Mouse (Mus musculus) MEL (cell line): Measurements from ENCODE around the gene Arl8a. TPM values are rescaled to one million over a fixed set of nuclear protein-coding genes. Genes with fewer than 3 reads are reported as not detected.

Experiments used
- DNase-seq: peaks from one replicate; pipeline ENCODE4 v3.0.0; 2011; ENCODE audit warnings: low read depth, low spot score
- H3K27ac ChIP-seq: 2 replicates; pipeline ENCODE4 v1.5.1; 2012; ENCODE audit warnings: low read depth, mild to moderate bottlenecking, control low read depth, low read length, moderate library complexity; ENCODE audit not compliant: control insufficient read depth
- H3K27me3 ChIP-seq, 2 experiments: fragments of 150-350 bp in 1 of 2; sonication (generic) in 1 of 2; 2 replicates each; pipeline ENCODE4 v1.6.1; 2012; ENCODE audit warnings: low read length in 2 of 2, mild to moderate bottlenecking in 2 of 2, improper control_type of control experiment in 1 of 2, moderate library complexity in 1 of 2; ENCODE audit not compliant: insufficient read depth in 2 of 2, control insufficient read depth in 1 of 2
- H3K36me3 ChIP-seq, 2 experiments: 2 replicates each; pipeline ENCODE4 v1.6.1; 2012 to 2014; ENCODE audit warnings: low read length in 2 of 2, improper control_type of control experiment in 1 of 2, inconsistent platforms in 1 of 2, mild to moderate bottlenecking in 1 of 2; ENCODE audit not compliant: insufficient read depth in 2 of 2, control insufficient read depth in 1 of 2
- H3K4me1 ChIP-seq, 2 experiments: fragments of 150-350 bp in 1 of 2; sonication (generic) in 1 of 2; 2 replicates each; pipeline ENCODE4 v1.6.1; 2012; ENCODE audit warnings: low read length in 2 of 2, improper control_type of control experiment in 1 of 2, mild to moderate bottlenecking in 1 of 2; ENCODE audit not compliant: insufficient read depth in 2 of 2, control insufficient read depth in 1 of 2
- H3K4me3 ChIP-seq, 2 experiments: fragments of 150-350 bp in 1 of 2; sonication (generic) in 1 of 2; 2 replicates each; pipeline ENCODE4 v1.5.1; 2012; ENCODE audit warnings: low read depth in 2 of 2, low read length in 2 of 2, mild to moderate bottlenecking in 2 of 2, moderate library complexity in 2 of 2, control low read depth in 1 of 2, improper control_type of control experiment in 1 of 2; ENCODE audit not compliant: control insufficient read depth in 1 of 2, insufficient read depth in 1 of 2
- H3K79me2 ChIP-seq: 2 replicates; pipeline ENCODE4 v1.6.1; 2012; ENCODE audit warnings: mild to moderate bottlenecking, low read length, moderate library complexity; ENCODE audit not compliant: control insufficient read depth, poor library complexity, insufficient read depth
- H3K9ac ChIP-seq: 2 replicates; pipeline ENCODE4 v1.6.1; 2012; ENCODE audit warnings: low read depth, mild to moderate bottlenecking, control low read depth, low read length, moderate library complexity; ENCODE audit not compliant: control insufficient read depth, poor library complexity, severe bottlenecking
- H3K9me3 ChIP-seq: fragments of 150-350 bp; sonication (generic); replicated peaks from 2 replicates; pipeline ENCODE4 v1.6.1; 2012; ENCODE audit warnings: mild to moderate bottlenecking, low read length, improper control_type of control experiment, moderate library complexity; ENCODE audit not compliant: insufficient read depth
- JUND ChIP-seq: IDR thresholded peaks from 2 replicates; pipeline ENCODE4 v1.6.1; 2011; ENCODE audit warnings: low read depth, mild to moderate bottlenecking, improper control_type of control experiment, low read length
- MAX ChIP-seq: IDR thresholded peaks from 2 replicates; pipeline ENCODE4 v1.6.1; 2011; ENCODE audit warnings: low read length, improper control_type of control experiment
- MEF2A ChIP-seq: IDR thresholded peaks from 2 replicates; pipeline ENCODE4 v1.6.1; 2014; ENCODE audit warnings: low read depth, mild to moderate bottlenecking, inconsistent platforms, low read length, improper control_type of control experiment; ENCODE audit not compliant: poor library complexity, insufficient replicate concordance, severe bottlenecking; ENCODE audit errors: extremely low read depth
- POLR2A ChIP-seq, 2 experiments: IDR thresholded peaks; 2 replicates each; pipeline ENCODE4 v1.6.1; 2011 to 2012; ENCODE audit warnings: low read length in 2 of 2, mild to moderate bottlenecking in 2 of 2, control low read depth in 1 of 2, improper control_type of control experiment in 1 of 2, low read depth in 1 of 2, moderate library complexity in 1 of 2; ENCODE audit not compliant: control insufficient read depth in 1 of 2, insufficient read depth in 1 of 2, poor library complexity in 1 of 2
- TAL1 ChIP-seq: IDR thresholded peaks from 2 replicates; pipeline ENCODE4 v1.6.1; 2012; ENCODE audit warnings: mild to moderate bottlenecking, inconsistent platforms, low read length, moderate library complexity, mixed read lengths
- TBP ChIP-seq: IDR thresholded peaks from 2 replicates; pipeline ENCODE4 v1.8.0; 2011; ENCODE audit warnings: low read depth, low read length, improper control_type of control experiment
- USF1 ChIP-seq: IDR thresholded peaks from 2 replicates; pipeline ENCODE4 v1.6.1; 2014; ENCODE audit warnings: low read depth, mild to moderate bottlenecking, inconsistent platforms, low read length, improper control_type of control experiment, moderate library complexity
- ZNF384 ChIP-seq: IDR thresholded peaks from 2 replicates; pipeline ENCODE4 v1.6.1; 2012; ENCODE audit warnings: low read depth, mild to moderate bottlenecking, inconsistent platforms, low read length, improper control_type of control experiment
- polyA plus RNA-seq, 2 experiments: library from polyadenylated mRNA; stranded (reverse) in 1 of 2; unstranded in 1 of 2; fragments of >175 nt in 1 of 2; fragments of >200 nt in 1 of 2; gene quantifications; 2 replicates each; pipeline versions ENCODE4 v1.2.1 to v1.2.4; 2012; ENCODE audit warnings: low replicate concordance in 2 of 2, low read depth in 1 of 2; ENCODE audit not compliant: insufficient read length in 2 of 2, insufficient read depth in 1 of 2, missing spikeins in 1 of 2
- total RNA-seq: library from RNA; depleted of rRNA; stranded (reverse); fragments of 300-350 nt; gene quantifications from 2 replicates; pipeline ENCODE4 v1.2.3, GENCODE M21; 2012

The Arl8a gene
- total and polyA plus RNA-seq, 3 experiments = 8.0 to 47.7 TPM; not detected in 1

- H3K9ac ChIP-seq = no peak overlapping the region
- H3K36me3 ChIP-seq = peaks cover 2 to 9% of the 10 kb centered on the region in 2 experiments; a peak in 3 of 4 replicates
- no peak overlapping the region for H3K4me3 ChIP-seq
- peaks cover 0 to 19% of the 10 kb centered on the region in 2 experiments; a peak in 3 of 4 replicates for H3K4me1 ChIP-seq
- H3K27me3 ChIP-seq = no peaks in the 10 kb centered on the region
- DNase-seq = no peak
- no peak overlapping the region for H3K27ac ChIP-seq
- TF ChIP-seq USF1 (no peak), MAX (no peak), JUND (no peak), ZNF384 (no peak), TBP (no peak), MEF2A (no peak)
- H3K9me3 ChIP-seq = no peaks in the 10 kb centered on the region
- H3K79me2 ChIP-seq = peaks cover 3% of the 10 kb centered on the region; the same call in 1 of the 2 replicates
Measured at GRCm38 (mm10) chr1:135126443-135127027, 20.1 kb upstream of the Arl8a start.

DNA sequence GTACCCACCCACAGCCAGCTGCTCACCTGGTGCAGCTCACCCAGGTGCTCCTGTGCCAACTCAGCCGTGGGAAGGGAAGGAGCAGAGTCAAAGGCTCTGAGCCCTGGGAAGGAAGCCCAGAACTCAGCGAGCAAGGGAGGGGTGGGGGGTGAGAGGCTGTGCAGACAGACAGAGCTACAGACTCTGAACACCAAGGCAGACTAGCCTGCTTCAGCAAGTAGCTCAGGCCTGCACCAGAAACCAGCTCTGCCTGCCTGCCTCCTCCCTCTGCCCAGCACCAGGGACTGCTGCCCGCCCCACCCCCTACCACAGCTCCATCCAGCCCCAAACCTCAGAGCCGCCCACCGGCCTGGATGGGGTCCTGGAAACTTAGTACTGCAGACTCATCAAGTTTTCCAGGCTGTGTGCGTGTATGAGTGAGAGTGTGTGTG, 18.6 kb upstream of the Arl8a start:
- DNase-seq = no peak
- H3K79me2 ChIP-seq = peaks cover 16% of the 10 kb centered on the region
- H3K9ac ChIP-seq = no peak overlapping the region
- no peaks in the 10 kb centered on the region for H3K27me3 ChIP-seq
- no peak for TF ChIP-seq TAL1
- no peak for TF ChIP-seq USF1
- TF ChIP-seq, all 39 proteins: peak for 0
- peaks cover 0 to 19% of the 10 kb centered on the region in 2 experiments; a peak in 3 of 4 replicates for H3K4me1 ChIP-seq
- H3K4me3 ChIP-seq = no peak overlapping the region
- H3K9me3 ChIP-seq = no peaks in the 10 kb centered on the region
- H3K36me3 ChIP-seq = peaks cover 2 to 9% of the 10 kb centered on the region in 2 experiments; a peak in 3 of 4 replicates
- no peak overlapping the region for H3K27ac ChIP-seq

DNA sequence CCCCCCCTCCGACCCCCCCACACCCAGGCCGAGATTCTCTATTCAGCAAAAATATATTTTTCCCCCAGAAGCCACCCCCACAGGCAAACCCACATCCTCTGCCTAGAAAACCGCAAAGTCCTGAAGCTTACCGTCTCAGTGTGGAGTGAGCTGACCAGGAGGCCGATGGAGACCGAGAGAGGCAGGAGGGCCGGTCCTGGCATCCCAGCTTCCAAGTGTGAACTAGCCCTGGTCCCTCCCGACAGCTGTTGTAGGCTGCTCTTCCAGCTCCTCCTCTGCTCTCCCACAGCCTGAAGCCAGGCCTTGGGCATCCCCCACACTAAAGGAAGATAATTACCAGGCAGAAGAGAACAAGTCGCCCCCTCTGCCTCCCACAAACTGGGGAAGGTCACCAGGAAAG, 17.6 kb upstream of the Arl8a start:
- Histone ChIP-seq H3K36me3 (peaks cover 2 to 9% of the 10 kb centered on the region in 2 experiments; a peak in 3 of 4 replicates), H3K4me3 (no peak overlapping the region), H3K9me3 (no peaks in the 10 kb centered on the region), H3K9ac (no peak overlapping the region), H3K79me2 (peaks cover 25% of the 10 kb centered on the region), H3K27ac (no peak overlapping the region), H3K4me1 (peaks cover 0 to 19% of the 10 kb centered on the region in 2 experiments; a peak in 3 of 4 replicates), H3K27me3 (no peaks in the 10 kb centered on the region)
- no peak for TF ChIP-seq POLR2A (IDR thresholded peaks at IDR 0.05; ENCODE audit: control insufficient read depth in 1 of 2, insufficient read depth in 1 of 2, low read depth in 1 of 2, low read length in 2 of 2, poor library complexity in 1 of 2)
- TF ChIP-seq ZNF384 = no peak
- no peak for DNase-seq
